Mouse (Mus musculus): ENCODE measurements at regions not wholly inside any gene's neighbourhood (a gene's known extent, or its start where the extent isn't known, plus 50 kb on each side); places are given as distances from the start of the nearest gene placed in this dataset.

- DNase-seq (ENCODE audit: low spot score) (peak; percentile 59), ATAC-seq (0 out of 2 replicates have a peak, but pooled peaks have one; percentile 3)
- Histone ChIP-seq H3K9ac (replicated peaks; ENCODE audit: low read depth) (no peak overlapping the region), H3K4me3 (ENCODE audit: low read depth, low read length) (no peak overlapping the region), H3K36me3 (ENCODE audit: insufficient read depth, low read length) (no peaks in the 10 kb centered on the region), H3K27ac (ENCODE audit: low read length) (peak overlapping the region; percentile 51; the same call in 1 of the 2 replicates), H3K4me2 (replicated peaks; ENCODE audit: low read depth, low read length) (no peak overlapping the region), H3K4me1 (ENCODE audit: insufficient read depth, low read depth, low read length) (peaks cover 11% of the 10 kb centered on the region; the same call in 1 of the 2 replicates), H3K9me3 (ENCODE audit: low read length) (no peaks in the 10 kb centered on the region), H3K27me3 (replicated peaks; ENCODE audit: insufficient read depth, low read length) (no peaks in the 10 kb centered on the region)
- no peak for TF ChIP-seq CTCF (IDR thresholded peaks at IDR 0.05)
- no peak for TF ChIP-seq EP300 (IDR thresholded peaks at IDR 0.05)
- 56% methylated on average over 7 of the region's 7 CpGs for WGBS
Observed at GRCm38 (mm10) chr14:76703373-76703764, 146.7 kb upstream of the Serp2 start.

- ATAC-seq (peak; percentile 81), DNase-seq (ENCODE audit: low spot score) (peak; percentile 89)
- WGBS, result 41% methylated on average over 8 of the region's 8 CpGs
- TF ChIP-seq EP300 (IDR thresholded peaks at IDR 0.05) (peak; percentile 81), CTCF (IDR thresholded peaks at IDR 0.05) (no peak)
- Histone ChIP-seq H3K36me3 (ENCODE audit: insufficient read depth, low read length) (no peaks in the 10 kb centered on the region), H3K4me1 (ENCODE audit: insufficient read depth, low read depth, low read length) (peaks cover 15% of the 10 kb centered on the region; the same call in 1 of the 2 replicates), H3K9ac (replicated peaks; ENCODE audit: low read depth) (no peak overlapping the region), H3K27ac (ENCODE audit: low read length) (peak overlapping the region; percentile 51; the same call in 1 of the 2 replicates), H3K4me3 (ENCODE audit: low read depth, low read length) (no peak overlapping the region), H3K4me2 (replicated peaks; ENCODE audit: low read depth, low read length) (no peak overlapping the region), H3K27me3 (replicated peaks; ENCODE audit: insufficient read depth, low read length) (no peaks in the 10 kb centered on the region), H3K9me3 (ENCODE audit: low read length) (no peaks in the 10 kb centered on the region)
Observed at GRCm38 (mm10) chr14:76702709-76703372, 146.2 kb upstream of the Serp2 start.

GRCm38 (mm10) chr14:76701911-76702708 is 145.4 kb upstream of the Serp2 start:
- 0 out of 2 replicates have a peak overlapping the region, but pooled peaks have one; percentile 43 for H3K27ac ChIP-seq (ENCODE audit: low read length)
- no peak overlapping the region for H3K4me3 ChIP-seq (ENCODE audit: low read depth, low read length)
- no peak overlapping the region for H3K9ac ChIP-seq (replicated peaks; ENCODE audit: low read depth)
- H3K9me3 ChIP-seq (ENCODE audit: low read length), result no peaks in the 10 kb centered on the region
- DNase-seq (ENCODE audit: low spot score) (no peak), ATAC-seq (peak; percentile 39)
- 44% methylated on average over 14 of the region's 14 CpGs for WGBS
- no peak for TF ChIP-seq EP300 (IDR thresholded peaks at IDR 0.05)
- TF ChIP-seq CTCF (IDR thresholded peaks at IDR 0.05), result no peak
- H3K27me3 ChIP-seq (replicated peaks; ENCODE audit: insufficient read depth, low read length), result no peaks in the 10 kb centered on the region
- peaks cover 15% of the 10 kb centered on the region; the same call in 1 of the 2 replicates for H3K4me1 ChIP-seq (ENCODE audit: insufficient read depth, low read depth, low read length)
- H3K4me2 ChIP-seq (replicated peaks; ENCODE audit: low read depth, low read length), result no peak overlapping the region
- no peaks in the 10 kb centered on the region for H3K36me3 ChIP-seq (ENCODE audit: insufficient read depth, low read length)

- Histone ChIP-seq H3K9me3 (ENCODE audit: low read length) (no peaks in the 10 kb centered on the region), H3K27me3 (replicated peaks; ENCODE audit: insufficient read depth, low read length) (no peaks in the 10 kb centered on the region), H3K4me2 (replicated peaks; ENCODE audit: low read depth, low read length) (no peak overlapping the region), H3K9ac (replicated peaks; ENCODE audit: low read depth) (no peak overlapping the region), H3K4me1 (ENCODE audit: insufficient read depth, low read depth, low read length) (peaks cover 15% of the 10 kb centered on the region; the same call in 1 of the 2 replicates), H3K27ac (ENCODE audit: low read length) (no peak overlapping the region), H3K4me3 (ENCODE audit: low read depth, low read length) (no peak overlapping the region), H3K36me3 (ENCODE audit: insufficient read depth, low read length) (no peaks in the 10 kb centered on the region)
- 94% methylated on average over 1 of the region's 1 CpGs for WGBS
- no peak for TF ChIP-seq EP300 (IDR thresholded peaks at IDR 0.05)
- no peak for TF ChIP-seq CTCF (IDR thresholded peaks at IDR 0.05)
- DNase-seq (ENCODE audit: low spot score) (no peak), ATAC-seq (no peak)
Observed at GRCm38 (mm10) chr14:76701304-76701703, 144.6 kb upstream of the Serp2 start.

GRCm38 (mm10) chr14:76700796-76701195 is 144.1 kb upstream of the Serp2 start:
- H3K27me3 ChIP-seq (replicated peaks; ENCODE audit: insufficient read depth, low read length), result no peaks in the 10 kb centered on the region
- 85% methylated on average over 3 of the region's 3 CpGs for WGBS
- H3K4me2 ChIP-seq (replicated peaks; ENCODE audit: low read depth, low read length), result no peak overlapping the region
- no peak overlapping the region for H3K27ac ChIP-seq (ENCODE audit: low read length)
- H3K36me3 ChIP-seq (ENCODE audit: insufficient read depth, low read length), result no peaks in the 10 kb centered on the region
- DNase-seq (ENCODE audit: low spot score), result no peak
- H3K4me1 ChIP-seq (ENCODE audit: insufficient read depth, low read depth, low read length), result peaks cover 15% of the 10 kb centered on the region; the same call in 1 of the 2 replicates
- no peak for ATAC-seq
- no peak overlapping the region for H3K4me3 ChIP-seq (ENCODE audit: low read depth, low read length)
- TF ChIP-seq EP300 (IDR thresholded peaks at IDR 0.05) (no peak), CTCF (IDR thresholded peaks at IDR 0.05) (no peak)
- H3K9me3 ChIP-seq (ENCODE audit: low read length), result no peaks in the 10 kb centered on the region
- H3K9ac ChIP-seq (replicated peaks; ENCODE audit: low read depth), result no peak overlapping the region

GRCm38 (mm10) chr14:76700190-76700589 is 143.5 kb upstream of the Serp2 start:
- TF ChIP-seq CTCF (IDR thresholded peaks at IDR 0.05), result no peak
- no peak for TF ChIP-seq EP300 (IDR thresholded peaks at IDR 0.05)
- 90% methylated on average over 4 of the region's 4 CpGs for WGBS
- Histone ChIP-seq H3K27ac (ENCODE audit: low read length) (no peak overlapping the region), H3K36me3 (ENCODE audit: insufficient read depth, low read length) (no peaks in the 10 kb centered on the region), H3K4me3 (ENCODE audit: low read depth, low read length) (no peak overlapping the region), H3K9ac (replicated peaks; ENCODE audit: low read depth) (no peak overlapping the region), H3K9me3 (ENCODE audit: low read length) (no peaks in the 10 kb centered on the region), H3K4me1 (ENCODE audit: insufficient read depth, low read depth, low read length) (peaks cover 15% of the 10 kb centered on the region; the same call in 1 of the 2 replicates), H3K27me3 (replicated peaks; ENCODE audit: insufficient read depth, low read length) (no peaks in the 10 kb centered on the region), H3K4me2 (replicated peaks; ENCODE audit: low read depth, low read length) (no peak overlapping the region)
- DNase-seq (ENCODE audit: low spot score) (no peak), ATAC-seq (no peak)
